Mouse (Mus musculus): Measurements from ENCODE around the gene Hacd2. TPM values are rescaled to one million over a fixed set of nuclear protein-coding genes. Genes with fewer than 3 reads are reported as not detected.

Gene Hacd2
- total and polyA plus RNA-seq, 3 experiments, result 30.1 to 135 (median 50.3) TPM

DNA sequence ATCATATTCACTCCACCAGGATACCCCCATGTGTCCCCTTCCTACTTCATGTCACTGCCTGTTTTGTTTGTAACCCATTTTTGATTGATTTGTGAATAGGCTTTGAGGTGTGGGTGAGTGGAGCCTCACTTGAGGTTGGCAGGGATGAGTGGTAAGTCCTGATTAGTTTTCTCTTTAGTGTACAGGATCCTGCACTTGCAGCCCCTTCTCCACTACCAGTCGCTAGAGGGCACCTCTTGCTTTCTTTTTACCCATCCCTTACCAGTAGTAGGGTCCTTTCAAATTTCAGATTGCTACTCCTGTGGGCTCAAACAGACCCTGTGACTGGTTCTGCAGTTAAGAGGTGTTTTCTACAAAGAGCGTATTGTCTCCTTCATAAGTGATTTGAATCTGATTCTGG is 38.8 kb downstream of the Hacd2 start:
- in situ Hi-C loops (cut with MboI; ENCODE audit: low pct_ligation_motif_present, low pct_unique_long_range_greater_than_20kb, low sequenced_read_pairs) (no loop called here), dilution Hi-C loops (cut with MboI; ENCODE audit: extremely low pct_ligation_motif_present, extremely low pct_unique_long_range_greater_than_20kb, low sequenced_read_pairs) (no loop called here)
- TF ChIP-seq CTCF (conservative IDR thresholded peaks at IDR 0.05 in 1 of 2, IDR thresholded peaks at IDR 0.05 in 1 of 2; ENCODE audit: low read depth in 2 of 2, low read length in 2 of 2), result peak in 1 of 2 experiments; percentile 56; a peak in 3 of 4 replicates
- no peak for TF ChIP-seq MYC (IDR thresholded peaks at IDR 0.05; ENCODE audit: low read depth, low read length)
- TF ChIP-seq JUN (IDR thresholded peaks at IDR 0.05; ENCODE audit: insufficient read depth, low read depth, low read length), result no peak
- TF ChIP-seq PAX5 (IDR thresholded peaks at IDR 0.05; ENCODE audit: low read length), result no peak
- peak; percentile 52 for TF ChIP-seq RAD21 (IDR thresholded peaks at IDR 0.05; ENCODE audit: low read depth, low read length)
- TF ChIP-seq ELF1 (IDR thresholded peaks at IDR 0.05; ENCODE audit: low read depth, low read length), result no peak
- no peak for TF ChIP-seq HCFC1 (IDR thresholded peaks at IDR 0.05; ENCODE audit: low read depth, low read length)
- peak; percentile 20; the same call in 1 of the 2 replicates for TF ChIP-seq SMC3 (IDR thresholded peaks at IDR 0.05; ENCODE audit: low read depth, low read length)
- Histone ChIP-seq H3K4me1 (ENCODE audit: control insufficient read depth in 1 of 2, insufficient read depth in 2 of 2) (peaks cover 3 to 16% of the 10 kb centered on the region in 2 experiments; a peak in 2 of 4 replicates), H3K9me3 (replicated peaks; ENCODE audit: low read length) (no peaks in the 10 kb centered on the region), H3K36me3 (replicated peaks in 1 of 2; ENCODE audit: control insufficient read depth in 1 of 2, insufficient read depth in 1 of 2, low read length in 1 of 2) (peaks cover 22 to 81% of the 10 kb centered on the region in 2 experiments), H3K27me3 (replicated peaks) (no peaks in the 10 kb centered on the region), H3K79me2 (replicated peaks; ENCODE audit: control insufficient read depth, extremely low read depth, insufficient read depth, poor library complexity, severe bottlenecking) (no peaks in the 10 kb centered on the region; the same call in none of the 2 replicates), H3K27ac (ENCODE audit: insufficient read depth, low read depth) (no peak overlapping the region), H3K9ac (ENCODE audit: insufficient read depth, low read depth) (no peak overlapping the region), H3K4me3 (replicated peaks in 1 of 3; ENCODE audit: low read depth in 2 of 3, low read length in 2 of 3, poor library complexity in 1 of 3) (no peak overlapping the region), H3K4me2 (ENCODE audit: insufficient read depth, low read depth, poor library complexity, severe bottlenecking) (no peak overlapping the region)
- peak; percentile 37 for DNase-seq (ENCODE audit: extremely low read depth)

DNA sequence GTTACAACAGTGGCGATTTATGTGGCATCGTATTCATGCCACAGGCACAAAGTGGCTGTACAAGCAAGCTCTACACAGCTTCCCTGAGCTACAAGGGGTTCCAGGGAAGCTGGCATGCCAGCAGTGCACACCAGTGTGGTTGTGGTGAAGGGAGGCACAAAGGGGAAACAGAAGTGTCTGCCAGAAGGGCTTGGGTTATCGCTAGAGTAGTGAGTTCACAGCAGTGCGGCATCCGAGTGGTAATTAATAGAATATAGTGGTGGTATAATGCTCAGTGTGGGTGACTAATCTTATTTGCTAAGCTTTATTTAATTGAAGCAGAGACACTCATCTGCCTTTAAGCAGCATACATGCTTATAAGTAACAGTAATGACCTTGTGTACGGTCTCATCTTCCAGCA is 43.5 kb downstream of the Hacd2 start:
- H3K9me3 ChIP-seq (replicated peaks; ENCODE audit: low read length), result no peaks in the 10 kb centered on the region
- in situ Hi-C loops (cut with MboI; ENCODE audit: low pct_ligation_motif_present, low pct_unique_long_range_greater_than_20kb, low sequenced_read_pairs), result no loop called here
- H3K27me3 ChIP-seq (replicated peaks), result no peaks in the 10 kb centered on the region
- H3K79me2 ChIP-seq (replicated peaks; ENCODE audit: control insufficient read depth, extremely low read depth, insufficient read depth, poor library complexity, severe bottlenecking), result no peaks in the 10 kb centered on the region; the same call in 1 of the 2 replicates
- H3K4me3 ChIP-seq (replicated peaks in 1 of 3; ENCODE audit: low read depth in 2 of 3, low read length in 2 of 3, poor library complexity in 1 of 3), result no peak overlapping the region
- no peak for DNase-seq (ENCODE audit: extremely low read depth)
- peaks cover 14 to 82% of the 10 kb centered on the region in 2 experiments for H3K36me3 ChIP-seq (replicated peaks in 1 of 2; ENCODE audit: control insufficient read depth in 1 of 2, insufficient read depth in 1 of 2, low read length in 1 of 2)
- H3K9ac ChIP-seq (ENCODE audit: insufficient read depth, low read depth), result no peak overlapping the region
- no peak overlapping the region for H3K27ac ChIP-seq (ENCODE audit: insufficient read depth, low read depth)
- H3K4me1 ChIP-seq (ENCODE audit: control insufficient read depth in 1 of 2, insufficient read depth in 2 of 2), result peaks cover 0 to 41% of the 10 kb centered on the region in 2 experiments; a peak in 2 of 4 replicates
- H3K4me2 ChIP-seq (ENCODE audit: insufficient read depth, low read depth, poor library complexity, severe bottlenecking), result no peak overlapping the region
- TF ChIP-seq POLR2A (IDR thresholded peaks at IDR 0.05; ENCODE audit: low read depth, low read length) (no peak), USF2 (conservative IDR thresholded peaks at IDR 0.05; ENCODE audit: low read depth, low read length) (no peak), SMC3 (IDR thresholded peaks at IDR 0.05; ENCODE audit: low read depth, low read length) (no peak), MAZ (IDR thresholded peaks at IDR 0.05; ENCODE audit: low read depth, low read length) (no peak), MEF2A (IDR thresholded peaks at IDR 0.05; ENCODE audit: borderline replicate concordance, low read depth, low read length) (no peak), JUN (IDR thresholded peaks at IDR 0.05; ENCODE audit: insufficient read depth, low read depth, low read length) (no peak), UBTF (IDR thresholded peaks at IDR 0.05; ENCODE audit: low read depth, low read length) (no peak), RCOR1 (conservative IDR thresholded peaks at IDR 0.05; ENCODE audit: low read depth, low read length) (no peak), ZKSCAN1 (IDR thresholded peaks at IDR 0.05; ENCODE audit: borderline replicate concordance, low read depth, low read length) (no peak), MYC (IDR thresholded peaks at IDR 0.05; ENCODE audit: low read depth, low read length) (no peak), CHD2 (IDR thresholded peaks at IDR 0.05; ENCODE audit: low read length) (no peak), TCF12 (IDR thresholded peaks at IDR 0.05; ENCODE audit: low read depth, low read length) (no peak)
- dilution Hi-C loops (cut with MboI; ENCODE audit: extremely low pct_ligation_motif_present, extremely low pct_unique_long_range_greater_than_20kb, low sequenced_read_pairs), result no loop called here

All from CH12.LX (cell line).